Mouse (Mus musculus) liver, adult 2 months (tissue): ENCODE measurements around the gene Prickle1.
A peak's percentile ranks its signal among the peaks of the same experiment; 100 is the strongest.

Experiments used
- CTCF ChIP-seq: fragments of 200-500 bp; IDR thresholded peaks from 2 replicates; pipeline ENCODE4 v1.5.1; 2011; ENCODE audit warnings: low read depth, low read length, control low read depth
- POLR2A ChIP-seq: fragments of 200-500 bp; IDR thresholded peaks from 2 replicates; pipeline ENCODE4 v1.6.1; 2011; ENCODE audit warnings: low read length, control low read depth; ENCODE audit not compliant: insufficient read depth; ENCODE audit errors: extremely low read depth

DNA sequence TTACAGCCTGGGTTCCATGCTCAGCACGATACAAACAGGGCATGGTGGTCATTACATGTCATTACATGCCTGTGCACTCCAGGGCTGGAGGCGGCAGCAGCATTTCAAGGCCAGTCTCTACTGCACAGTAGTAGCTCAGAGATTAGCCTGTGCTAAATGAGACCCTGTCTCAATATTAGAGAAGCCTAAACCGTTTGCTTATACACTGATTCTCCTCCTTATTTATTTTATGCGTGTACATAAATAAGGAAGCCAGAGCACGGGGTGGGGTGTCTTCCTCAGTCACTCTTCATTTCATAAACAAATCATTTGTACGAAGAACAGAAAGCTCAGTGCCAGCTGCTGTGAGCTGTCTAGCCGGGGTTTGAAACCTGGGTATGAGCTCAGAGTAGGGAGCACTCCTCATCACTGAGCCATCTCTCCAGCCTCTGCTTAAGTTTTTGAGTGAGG, 111.4 kb downstream of the Prickle1 start:
- TF ChIP-seq POLR2A (no peak), CTCF (peak; percentile 17; the same call in 1 of the 2 replicates)
